Mouse (Mus musculus): ENCODE measurements around the gene Kcne1. TPM values are rescaled to one million over a fixed set of nuclear protein-coding genes. Genes with fewer than 3 reads are reported as not detected.

The Kcne1 gene
- total and polyA plus RNA-seq, 3 experiments, result 0.26 to 0.48 TPM; not detected in 1

- TF ChIP-seq MAX (IDR thresholded peaks at IDR 0.05; ENCODE audit: low read length) (0 out of 2 replicates have a peak, but pooled peaks have one; percentile 47), CTCF (conservative IDR thresholded peaks at IDR 0.05 in 1 of 2, IDR thresholded peaks at IDR 0.05 in 1 of 2; ENCODE audit: low read depth in 2 of 2, low read length in 2 of 2) (0 out of 4 replicates have a peak, but pooled peaks of 1 of the 2 experiments have one; percentile 3), CHD1 (IDR thresholded peaks at IDR 0.05; ENCODE audit: low read depth, low read length) (no peak), TCF12 (IDR thresholded peaks at IDR 0.05; ENCODE audit: low read depth, low read length) (peak; percentile 94), ETS1 (conservative IDR thresholded peaks at IDR 0.05; ENCODE audit: low read depth, low read length) (peak; percentile 80), POLR2A (IDR thresholded peaks at IDR 0.05; ENCODE audit: low read depth, low read length) (no peak), HCFC1 (IDR thresholded peaks at IDR 0.05; ENCODE audit: low read depth, low read length) (no peak), EP300 (IDR thresholded peaks at IDR 0.05; ENCODE audit: low read length) (peak; percentile 92), JUN (IDR thresholded peaks at IDR 0.05; ENCODE audit: insufficient read depth, low read depth, low read length) (peak; percentile 70; the same call in 1 of the 2 replicates), TBP (conservative IDR thresholded peaks at IDR 0.05; ENCODE audit: low read depth, low read length) (0 out of 2 replicates have a peak, but pooled peaks have one; percentile 29), KAT2A (IDR thresholded peaks at IDR 0.05; ENCODE audit: insufficient replicate concordance, low read length) (no peak)
Measured at GRCm38 (mm10) chr16:92316049-92316738, 43.1 kb downstream of the Kcne1 start (continued).

- Histone ChIP-seq H3K27ac (ENCODE audit: insufficient read depth, low read depth) (no peak overlapping the region), H3K4me3 (replicated peaks in 1 of 3; ENCODE audit: low read depth in 2 of 3, low read length in 2 of 3, poor library complexity in 1 of 3) (no peak overlapping the region), H3K4me1 (ENCODE audit: control insufficient read depth in 1 of 2, insufficient read depth in 2 of 2) (peaks cover 21 to 40% of the 10 kb centered on the region in 2 experiments), H3K79me2 (replicated peaks; ENCODE audit: control insufficient read depth, extremely low read depth, insufficient read depth, poor library complexity, severe bottlenecking) (no peaks in the 10 kb centered on the region), H3K4me2 (ENCODE audit: insufficient read depth, low read depth, poor library complexity, severe bottlenecking) (no peak overlapping the region), H3K9ac (ENCODE audit: insufficient read depth, low read depth) (no peak overlapping the region), H3K36me3 (replicated peaks in 1 of 2; ENCODE audit: control insufficient read depth in 1 of 2, insufficient read depth in 1 of 2, low read length in 1 of 2) (peaks cover 22 to 48% of the 10 kb centered on the region in 2 experiments), H3K9me3 (replicated peaks; ENCODE audit: low read length) (peaks cover 10% of the 10 kb centered on the region), H3K27me3 (replicated peaks) (no peaks in the 10 kb centered on the region)
- peak; percentile 89 for DNase-seq (ENCODE audit: extremely low read depth)
- in situ Hi-C loops (cut with MboI; ENCODE audit: low pct_ligation_motif_present, low pct_unique_long_range_greater_than_20kb, low sequenced_read_pairs), result no loop called here
- dilution Hi-C loops (cut with MboI; ENCODE audit: extremely low pct_ligation_motif_present, extremely low pct_unique_long_range_greater_than_20kb, low sequenced_read_pairs), result no loop called here
- no peak for TF ChIP-seq JUND (conservative IDR thresholded peaks at IDR 0.05; ENCODE audit: low read depth, low read length)
- no peak for TF ChIP-seq ETS1 (conservative IDR thresholded peaks at IDR 0.05; ENCODE audit: low read depth, low read length)
- no peak for TF ChIP-seq POLR2AphosphoS2 (IDR thresholded peaks at IDR 0.05; ENCODE audit: low read depth, low read length)
- no peak for TF ChIP-seq USF2 (conservative IDR thresholded peaks at IDR 0.05; ENCODE audit: low read depth, low read length)
- no peak; the same call in 1 of the 2 replicates for TF ChIP-seq POLR2A (IDR thresholded peaks at IDR 0.05; ENCODE audit: low read depth, low read length)
- TF ChIP-seq MAX (IDR thresholded peaks at IDR 0.05; ENCODE audit: low read length), result no peak
- no peak for TF ChIP-seq PAX5 (IDR thresholded peaks at IDR 0.05; ENCODE audit: low read length)
- TF ChIP-seq EP300 (IDR thresholded peaks at IDR 0.05; ENCODE audit: low read length), result no peak
- peak; percentile 49 for TF ChIP-seq TCF12 (IDR thresholded peaks at IDR 0.05; ENCODE audit: low read depth, low read length)
- peak; percentile 44 for TF ChIP-seq ELF1 (IDR thresholded peaks at IDR 0.05; ENCODE audit: low read depth, low read length)
- TF ChIP-seq SMC3 (IDR thresholded peaks at IDR 0.05; ENCODE audit: low read depth, low read length), result peak; percentile 97
- no peak for TF ChIP-seq MYC (IDR thresholded peaks at IDR 0.05; ENCODE audit: low read depth, low read length)
- TF ChIP-seq ZKSCAN1 (IDR thresholded peaks at IDR 0.05; ENCODE audit: borderline replicate concordance, low read depth, low read length), result no peak
- no peak for TF ChIP-seq ZMIZ1 (IDR thresholded peaks at IDR 0.05; ENCODE audit: low read depth, low read length)
- TF ChIP-seq CHD1 (IDR thresholded peaks at IDR 0.05; ENCODE audit: low read depth, low read length), result no peak
- TF ChIP-seq CHD2 (IDR thresholded peaks at IDR 0.05; ENCODE audit: low read length), result peak; percentile 77
- TF ChIP-seq MEF2A (IDR thresholded peaks at IDR 0.05; ENCODE audit: borderline replicate concordance, low read depth, low read length), result no peak
- TF ChIP-seq NRF1 (IDR thresholded peaks at IDR 0.05; ENCODE audit: low read depth, low read length), result no peak
- no peak for TF ChIP-seq JUN (IDR thresholded peaks at IDR 0.05; ENCODE audit: insufficient read depth, low read depth, low read length)
- TF ChIP-seq BHLHE40 (IDR thresholded peaks at IDR 0.05; ENCODE audit: low read depth, low read length), result no peak
- no peak for TF ChIP-seq SIN3A (IDR thresholded peaks at IDR 0.05; ENCODE audit: low read length)
- peak; percentile 93 to 99 for TF ChIP-seq CTCF (conservative IDR thresholded peaks at IDR 0.05 in 1 of 2, IDR thresholded peaks at IDR 0.05 in 1 of 2; ENCODE audit: low read depth in 2 of 2, low read length in 2 of 2)
- no peak for TF ChIP-seq MAFK (IDR thresholded peaks at IDR 0.05; ENCODE audit: insufficient replicate concordance, low read length)
- TF ChIP-seq NELFE (IDR thresholded peaks at IDR 0.05; ENCODE audit: low read depth, low read length), result peak; percentile 40; the same call in 1 of the 2 replicates
- no peak for TF ChIP-seq HCFC1 (IDR thresholded peaks at IDR 0.05; ENCODE audit: low read depth, low read length)
- TF ChIP-seq USF1 (IDR thresholded peaks at IDR 0.05; ENCODE audit: low read depth, low read length), result no peak
- TF ChIP-seq TBP (conservative IDR thresholded peaks at IDR 0.05; ENCODE audit: low read depth, low read length), result no peak
- TF ChIP-seq RAD21 (IDR thresholded peaks at IDR 0.05; ENCODE audit: low read depth, low read length), result peak; percentile 98
- peak; percentile 78 for TF ChIP-seq MAZ (IDR thresholded peaks at IDR 0.05; ENCODE audit: low read depth, low read length)
- TF ChIP-seq UBTF (IDR thresholded peaks at IDR 0.05; ENCODE audit: low read depth, low read length), result no peak
- no peak; the same call in 1 of the 2 replicates for TF ChIP-seq MXI1 (IDR thresholded peaks at IDR 0.05; ENCODE audit: low read depth, low read length)
Measured at GRCm38 (mm10) chr16:92313953-92314741, 45.1 kb downstream of the Kcne1 start.
